Comparison of ENCODE assay signal across 11 mouse cellular contexts in genomic region chr8:106298261-106298660, GRCm38 (mm10). TPM values are rescaled to one million over a fixed set of nuclear protein-coding genes. Genes with fewer than 3 reads are reported as not detected.
DNase-seq lines count a peak whose midpoint lies in the region; ATAC-seq lines count a peak whose summit lies in the region.
"Had no signal": no experiment of that assay in that cellular context is flagged by ENCODE, and none has a peak within 500 bp of the region (broad histone marks: within the 10 kb centered on the region; RNA-seq: fewer than 3 reads in every experiment).

No protein-coding gene starts in this region.

- ATAC-seq in kidney, embryonic 14.5 days (ENCODE audit: low FRiP score, low TSS enrichment): no peak
- ATAC-seq in heart, embryonic 12.5 days (ENCODE audit: insufficient number of reproducible peaks, low FRiP score): peak; percentile 70; the same call in 1 of the 2 replicates
- ATAC-seq in kidney, embryonic 15.5 days (replicated peaks; ENCODE audit: low FRiP score): no peak
- no peak for ATAC-seq in hindbrain, embryonic 14.5 days (ENCODE audit: low FRiP score)
- no peak for ATAC-seq in liver, embryonic 11.5 days (replicated peaks; ENCODE audit: low FRiP score)

- DNase-seq in kidney, adult 11 months: peak; percentile 42
- peak; percentile 14 for DNase-seq in lung, postnatal 25 days (ENCODE audit: low spot score)
- no peak for DNase-seq in neural tube, embryonic 10.5 days (ENCODE audit: extremely low spot score, low spot score)
- DNase-seq in hindbrain, embryonic 14.5 days (ENCODE audit: low spot score): no peak
- no peak for DNase-seq in liver, embryonic 11.5 days (ENCODE audit: low spot score)
- DNase-seq: thymus, adult 18-20 months had no signal

- H3K36me3 ChIP-seq in kidney, embryonic 14.5 days (ENCODE audit: control insufficient read depth, insufficient read depth, low read length): no peaks in the 10 kb centered on the region
- no peaks in the 10 kb centered on the region for H3K36me3 ChIP-seq in heart, embryonic 12.5 days
- H3K36me3 ChIP-seq in kidney, embryonic 15.5 days: no peaks in the 10 kb centered on the region
- no peaks in the 10 kb centered on the region for H3K36me3 ChIP-seq in hindbrain, embryonic 14.5 days (replicated peaks; ENCODE audit: control insufficient read depth, insufficient read depth)
- H3K36me3 ChIP-seq in liver, embryonic 11.5 days (ENCODE audit: control insufficient read depth, insufficient read depth, low read length): no peaks in the 10 kb centered on the region
- H3K36me3 ChIP-seq: limb, embryonic 12.5 days had no signal

- H3K4me2 ChIP-seq in kidney, embryonic 14.5 days (replicated peaks; ENCODE audit: low read depth, low read length): no peak overlapping the region
- H3K4me2 ChIP-seq in heart, embryonic 12.5 days: no peak overlapping the region
- no peak overlapping the region for H3K4me2 ChIP-seq in kidney, embryonic 15.5 days
- H3K4me2 ChIP-seq in hindbrain, embryonic 14.5 days (replicated peaks): no peak overlapping the region
- no peak overlapping the region for H3K4me2 ChIP-seq in liver, embryonic 11.5 days
- H3K4me2 ChIP-seq: limb, embryonic 12.5 days had no signal

- no peak overlapping the region for H3K27ac ChIP-seq in kidney, embryonic 14.5 days (ENCODE audit: low read depth, low read length)
- peak overlapping the region; percentile 48; the same call in 1 of the 2 replicates for H3K27ac ChIP-seq in heart, embryonic 12.5 days (ENCODE audit: poor library complexity, severe bottlenecking)
- 0 out of 2 replicates have a peak overlapping the region, but pooled peaks have one; percentile 48 for H3K27ac ChIP-seq in kidney, embryonic 15.5 days
- no peak overlapping the region for H3K27ac ChIP-seq in hindbrain, embryonic 14.5 days
- H3K27ac ChIP-seq in liver, embryonic 11.5 days (ENCODE audit: low read depth, low read length): no peak overlapping the region
- H3K27ac ChIP-seq: limb, embryonic 12.5 days had no signal

- WGBS in kidney, embryonic 14.5 days: 52% methylated on average over 5 of the region's 5 CpGs
- WGBS in heart, embryonic 12.5 days: 35% methylated on average over 5 of the region's 5 CpGs
- 51% methylated on average over 5 of the region's 5 CpGs for WGBS in kidney, embryonic 15.5 days
- 68% methylated on average over 5 of the region's 5 CpGs for WGBS in hindbrain, embryonic 14.5 days
- WGBS in liver, embryonic 11.5 days: 53% methylated on average over 5 of the region's 5 CpGs

- no peaks in the 10 kb centered on the region for H3K4me1 ChIP-seq in kidney, embryonic 14.5 days (ENCODE audit: control insufficient read depth, insufficient read depth, low read length)
- H3K4me1 ChIP-seq in heart, embryonic 12.5 days (replicated peaks): peaks cover 20% of the 10 kb centered on the region; the same call in 1 of the 2 replicates
- no peaks in the 10 kb centered on the region for H3K4me1 ChIP-seq in kidney, embryonic 15.5 days
- peaks cover 19% of the 10 kb centered on the region for H3K4me1 ChIP-seq in hindbrain, embryonic 14.5 days (replicated peaks; ENCODE audit: control insufficient read depth, insufficient read depth, low read length)
- no peaks in the 10 kb centered on the region for H3K4me1 ChIP-seq in liver, embryonic 11.5 days (replicated peaks; ENCODE audit: control insufficient read depth, insufficient read depth, low read length)
- H3K4me1 ChIP-seq: limb, embryonic 12.5 days had no signal

- no peak overlapping the region for H3K4me3 ChIP-seq in kidney, embryonic 14.5 days (ENCODE audit: low read length)
- no peak overlapping the region for H3K4me3 ChIP-seq in heart, embryonic 12.5 days
- H3K4me3 ChIP-seq in kidney, embryonic 15.5 days (replicated peaks): no peak overlapping the region
- no peak overlapping the region for H3K4me3 ChIP-seq in hindbrain, embryonic 14.5 days (replicated peaks; ENCODE audit: low read length)
- H3K4me3 ChIP-seq in liver, embryonic 11.5 days (ENCODE audit: low read depth, low read length): no peak overlapping the region
- H3K4me3 ChIP-seq: limb, embryonic 12.5 days had no signal

- H3K27me3 ChIP-seq in kidney, embryonic 14.5 days (ENCODE audit: control insufficient read depth, insufficient read depth, low read length): no peaks in the 10 kb centered on the region
- H3K27me3 ChIP-seq in heart, embryonic 12.5 days (replicated peaks): no peaks in the 10 kb centered on the region
- H3K27me3 ChIP-seq in kidney, embryonic 15.5 days: no peaks in the 10 kb centered on the region
- no peaks in the 10 kb centered on the region for H3K27me3 ChIP-seq in hindbrain, embryonic 14.5 days (ENCODE audit: control insufficient read depth, insufficient read depth, low read length)
- no peaks in the 10 kb centered on the region for H3K27me3 ChIP-seq in liver, embryonic 11.5 days (replicated peaks; ENCODE audit: control insufficient read depth, insufficient read depth, low read length)
- H3K27me3 ChIP-seq: CH12.LX had no signal

- H3K9ac ChIP-seq in kidney, embryonic 14.5 days (ENCODE audit: low read depth, low read length): no peak overlapping the region
- H3K9ac ChIP-seq in heart, embryonic 12.5 days: no peak overlapping the region
- no peak overlapping the region for H3K9ac ChIP-seq in kidney, embryonic 15.5 days
- no peak overlapping the region for H3K9ac ChIP-seq in hindbrain, embryonic 14.5 days
- no peak overlapping the region for H3K9ac ChIP-seq in liver, embryonic 11.5 days (ENCODE audit: low read depth, low read length)
- H3K9ac ChIP-seq: limb, embryonic 12.5 days had no signal

- H3K9me3 ChIP-seq in kidney, embryonic 14.5 days (ENCODE audit: control insufficient read depth, low read length): no peaks in the 10 kb centered on the region
- H3K9me3 ChIP-seq in heart, embryonic 12.5 days (replicated peaks): no peaks in the 10 kb centered on the region
- H3K9me3 ChIP-seq in kidney, embryonic 15.5 days (replicated peaks): no peaks in the 10 kb centered on the region
- no peaks in the 10 kb centered on the region for H3K9me3 ChIP-seq in hindbrain, embryonic 14.5 days (ENCODE audit: control insufficient read depth, low read length)
- H3K9me3 ChIP-seq in liver, embryonic 11.5 days (ENCODE audit: control insufficient read depth, low read length): no peaks in the 10 kb centered on the region
- H3K9me3 ChIP-seq: limb, embryonic 12.5 days had no signal

RNA-seq across cellular contexts. Expression of gene Smpd3, which starts 39.5 kb away (rescaled TPM):
- polyA plus RNA-seq in kidney, embryonic 14.5 days (2014; fragmentation: Nextera tagmentation; extraction: Ambion mirVana): 0.12 and 0.19 TPM in 2 replicates
- polyA plus RNA-seq in heart, embryonic 12.5 days (2016; fragmentation: Nextera tagmentation; extraction: Ambion mirVana): 2.5 and 2.8 TPM in 2 replicates
- 1.7 and 7.4 TPM in 2 replicates for polyA plus RNA-seq in kidney, embryonic 15.5 days (2015; fragmentation: Nextera tagmentation; extraction: Ambion mirVana)
- polyA plus RNA-seq in hindbrain, embryonic 14.5 days (2014; fragmentation: Nextera tagmentation; extraction: Ambion mirVana): 46.7 and 47.1 TPM in 2 replicates
- 1.3 and 2.2 TPM in 2 replicates for polyA plus RNA-seq in liver, embryonic 11.5 days (2014; fragmentation: Nextera tagmentation; extraction: Ambion mirVana)

Comparison
In these comparisons a context has a peak if more than half of its experiments do, and no peak if none do; other contexts are left out.
1. H3K27ac ChIP-seq: peak in heart, embryonic 12.5 days (single experiment) and kidney, embryonic 15.5 days (single experiment); none in kidney, embryonic 14.5 days (single experiment), hindbrain, embryonic 14.5 days (single experiment) and liver, embryonic 11.5 days (single experiment).
2. DNase-seq: peak in kidney, adult 11 months (single experiment) and lung, postnatal 25 days (single experiment); none in neural tube, embryonic 10.5 days (single experiment), hindbrain, embryonic 14.5 days (single experiment) and liver, embryonic 11.5 days (single experiment).